Mouse (Mus musculus): ENCODE data around the gene Myo3b. TPM values are rescaled to one million over a fixed set of nuclear protein-coding genes. Genes with fewer than 3 reads are reported as not detected.

Gene Myo3b
- polyA plus RNA-seq, 1 experiment from 2014 or later: not detected

DNA sequence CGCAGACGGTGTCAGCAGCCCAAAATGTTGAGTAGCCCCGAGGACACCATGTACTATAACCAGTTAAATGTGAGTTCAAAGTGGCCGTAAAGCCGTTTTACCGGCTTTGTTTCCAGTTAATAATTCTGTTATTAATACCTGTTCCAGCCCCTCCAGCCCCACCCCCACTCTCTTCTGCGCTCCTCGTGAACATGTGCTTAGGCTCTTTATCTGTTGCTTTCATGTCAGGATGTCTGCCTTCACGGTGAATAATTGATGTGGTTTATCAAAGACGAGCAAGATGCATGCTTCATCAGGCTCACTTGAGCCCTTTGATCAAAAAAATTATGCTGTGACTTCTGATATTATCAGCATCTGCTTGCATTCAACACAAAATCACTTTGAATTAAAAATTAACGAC, 386.7 kb downstream of the Myo3b start:
- Histone ChIP-seq H3K27ac (ENCODE audit: low read depth, low read length) (no peak overlapping the region), H3K9me3 (ENCODE audit: control insufficient read depth) (no peaks in the 10 kb centered on the region), H3K36me3 (ENCODE audit: control insufficient read depth, insufficient read depth) (no peaks in the 10 kb centered on the region), H3K4me2 (replicated peaks; ENCODE audit: low read depth) (no peak overlapping the region), H3K4me1 (replicated peaks; ENCODE audit: control insufficient read depth, insufficient read depth, low read length) (no peaks in the 10 kb centered on the region), H3K9ac (ENCODE audit: low read depth, low read length) (no peak overlapping the region), H3K27me3 (replicated peaks; ENCODE audit: control insufficient read depth, insufficient read depth, low read length) (no peaks in the 10 kb centered on the region), H3K4me3 (ENCODE audit: low read depth, low read length) (no peak overlapping the region)
- no peak for TF ChIP-seq CTCF (IDR thresholded peaks at IDR 0.05; ENCODE audit: low read depth)
- WGBS: 39% methylated on average over 11 of the region's 11 CpGs
- ATAC-seq: no peak

- Histone ChIP-seq H3K27ac (ENCODE audit: low read depth, low read length) (no peak overlapping the region), H3K9me3 (ENCODE audit: control insufficient read depth) (no peaks in the 10 kb centered on the region), H3K4me1 (replicated peaks; ENCODE audit: control insufficient read depth, insufficient read depth, low read length) (no peaks in the 10 kb centered on the region), H3K36me3 (ENCODE audit: control insufficient read depth, insufficient read depth) (no peaks in the 10 kb centered on the region), H3K4me2 (replicated peaks; ENCODE audit: low read depth) (no peak overlapping the region), H3K4me3 (ENCODE audit: low read depth, low read length) (no peak overlapping the region), H3K27me3 (replicated peaks; ENCODE audit: control insufficient read depth, insufficient read depth, low read length) (0 out of 2 replicates have a peak, but pooled peaks cover 10% of the 10 kb centered on the region), H3K9ac (ENCODE audit: low read depth, low read length) (no peak overlapping the region)
- WGBS: 20% methylated on average over 4 of the region's 4 CpGs
- TF ChIP-seq CTCF (IDR thresholded peaks at IDR 0.05; ENCODE audit: low read depth): no peak
- no peak for ATAC-seq
These were observed 404.1 kb downstream of the Myo3b start for GRCm38 (mm10) chr2:70443035-70443434.

DNA sequence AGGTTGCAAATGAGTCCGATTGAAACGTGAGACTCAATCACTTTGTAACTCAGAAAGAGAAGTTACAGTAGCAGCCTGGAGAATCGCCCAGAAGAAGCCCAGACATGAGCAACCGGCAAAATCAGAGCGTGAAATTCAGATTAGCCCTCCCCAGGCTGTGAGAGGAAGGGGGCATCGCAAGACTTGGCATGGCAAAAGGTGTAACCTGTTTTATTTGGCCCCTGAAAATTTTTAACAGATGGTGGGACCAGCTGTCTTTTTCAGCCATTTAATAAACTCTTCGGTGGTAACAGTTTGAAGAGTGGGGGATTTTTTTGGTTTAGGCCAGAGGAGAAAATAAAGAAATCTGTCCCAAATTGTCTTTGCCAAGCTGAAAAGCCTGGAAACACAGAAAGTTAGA, 405.2 kb downstream of the Myo3b start:
- TF ChIP-seq CTCF (IDR thresholded peaks at IDR 0.05; ENCODE audit: low read depth): no peak
- Histone ChIP-seq H3K9me3 (ENCODE audit: control insufficient read depth) (no peaks in the 10 kb centered on the region), H3K4me3 (ENCODE audit: low read depth, low read length) (no peak overlapping the region), H3K27me3 (replicated peaks; ENCODE audit: control insufficient read depth, insufficient read depth, low read length) (0 out of 2 replicates have a peak, but pooled peaks cover 10% of the 10 kb centered on the region), H3K36me3 (ENCODE audit: control insufficient read depth, insufficient read depth) (no peaks in the 10 kb centered on the region), H3K27ac (ENCODE audit: low read depth, low read length) (no peak overlapping the region), H3K4me2 (replicated peaks; ENCODE audit: low read depth) (no peak overlapping the region), H3K4me1 (replicated peaks; ENCODE audit: control insufficient read depth, insufficient read depth, low read length) (no peaks in the 10 kb centered on the region), H3K9ac (ENCODE audit: low read depth, low read length) (no peak overlapping the region)
- no peak for ATAC-seq
- WGBS: 26% methylated on average over 7 of the region's 7 CpGs

GRCm38 (mm10) chr2:70456205-70456604, 417.3 kb downstream of the Myo3b start:
- no peak for ATAC-seq
- Histone ChIP-seq H3K27me3 (replicated peaks; ENCODE audit: control insufficient read depth, insufficient read depth, low read length) (no peaks in the 10 kb centered on the region), H3K9me3 (ENCODE audit: control insufficient read depth) (no peaks in the 10 kb centered on the region), H3K27ac (ENCODE audit: low read depth, low read length) (no peak overlapping the region), H3K4me3 (ENCODE audit: low read depth, low read length) (peak overlapping the region; percentile 7; the same call in 1 of the 2 replicates), H3K4me2 (replicated peaks; ENCODE audit: low read depth) (peak overlapping the region; percentile 49), H3K4me1 (replicated peaks; ENCODE audit: control insufficient read depth, insufficient read depth, low read length) (no peaks in the 10 kb centered on the region), H3K9ac (ENCODE audit: low read depth, low read length) (no peak overlapping the region), H3K36me3 (ENCODE audit: control insufficient read depth, insufficient read depth) (no peaks in the 10 kb centered on the region)
- TF ChIP-seq CTCF (IDR thresholded peaks at IDR 0.05; ENCODE audit: low read depth): no peak
- 14% methylated on average over 12 of the region's 12 CpGs for WGBS

DNA sequence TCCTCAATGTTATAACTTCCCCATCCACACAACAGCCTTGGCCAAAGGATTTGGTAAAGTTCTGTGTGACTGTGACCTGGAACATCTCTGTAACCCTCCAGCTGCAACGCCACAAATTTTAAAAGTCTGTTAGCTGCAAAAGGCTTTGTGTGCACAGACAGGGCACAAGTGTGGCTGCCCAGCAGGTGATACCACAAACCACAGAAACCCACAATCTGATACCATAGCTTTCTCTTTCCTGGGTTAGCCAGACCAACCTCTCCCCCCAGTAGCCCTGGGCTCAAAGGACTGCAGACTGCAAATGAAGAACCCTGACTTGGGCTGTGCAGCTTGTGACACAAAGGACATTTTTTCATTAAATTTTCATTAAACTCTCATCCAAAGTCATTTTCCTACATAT, 424.7 kb downstream of the Myo3b start:
- Histone ChIP-seq H3K36me3 (ENCODE audit: control insufficient read depth, insufficient read depth) (no peaks in the 10 kb centered on the region), H3K4me1 (replicated peaks; ENCODE audit: control insufficient read depth, insufficient read depth, low read length) (no peaks in the 10 kb centered on the region), H3K27me3 (replicated peaks; ENCODE audit: control insufficient read depth, insufficient read depth, low read length) (no peaks in the 10 kb centered on the region), H3K27ac (ENCODE audit: low read depth, low read length) (no peak overlapping the region), H3K9ac (ENCODE audit: low read depth, low read length) (no peak overlapping the region), H3K4me3 (ENCODE audit: low read depth, low read length) (no peak overlapping the region), H3K4me2 (replicated peaks; ENCODE audit: low read depth) (no peak overlapping the region), H3K9me3 (ENCODE audit: control insufficient read depth) (no peaks in the 10 kb centered on the region)
- ATAC-seq: no peak
- WGBS: 90% methylated on average over 1 of the region's 1 CpGs
- TF ChIP-seq CTCF (IDR thresholded peaks at IDR 0.05; ENCODE audit: low read depth): no peak

DNA sequence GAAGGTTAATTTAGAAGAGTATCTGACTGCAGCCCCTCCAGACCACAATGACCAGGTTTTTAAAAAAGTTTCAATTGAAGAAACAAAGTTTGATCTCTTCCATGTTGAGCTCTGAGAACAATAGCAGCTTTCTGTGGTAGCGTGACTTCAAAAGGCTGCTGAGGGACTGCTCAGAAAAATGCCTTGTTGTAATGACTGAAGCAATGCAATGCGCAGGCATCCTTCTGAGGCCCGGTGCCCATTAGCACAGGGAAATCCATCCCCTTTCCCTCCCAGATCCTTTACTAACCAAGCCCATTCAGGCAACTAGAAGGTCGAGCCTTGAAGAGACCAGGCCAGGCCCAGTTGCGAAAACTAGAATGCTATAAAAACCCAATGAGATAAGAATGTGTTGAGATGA, 432.2 kb downstream of the Myo3b start:
- no peak for ATAC-seq
- Histone ChIP-seq H3K27ac (ENCODE audit: low read depth, low read length) (no peak overlapping the region), H3K4me3 (ENCODE audit: low read depth, low read length) (no peak overlapping the region), H3K9me3 (ENCODE audit: control insufficient read depth) (no peaks in the 10 kb centered on the region), H3K4me1 (replicated peaks; ENCODE audit: control insufficient read depth, insufficient read depth, low read length) (0 out of 2 replicates have a peak, but pooled peaks cover 4% of the 10 kb centered on the region), H3K9ac (ENCODE audit: low read depth, low read length) (no peak overlapping the region), H3K4me2 (replicated peaks; ENCODE audit: low read depth) (no peak overlapping the region), H3K27me3 (replicated peaks; ENCODE audit: control insufficient read depth, insufficient read depth, low read length) (peaks cover 50% of the 10 kb centered on the region), H3K36me3 (ENCODE audit: control insufficient read depth, insufficient read depth) (no peaks in the 10 kb centered on the region)
- WGBS: 48% methylated on average over 5 of the region's 5 CpGs
- TF ChIP-seq CTCF (IDR thresholded peaks at IDR 0.05; ENCODE audit: low read depth): no peak

Measured in intestine, postnatal 0 days (tissue).